Mouse (Mus musculus): Measurements from ENCODE around the gene Zfp239. TPM values are rescaled to one million over a fixed set of nuclear protein-coding genes. Genes with fewer than 3 reads are reported as not detected.
A peak's percentile ranks its signal among the peaks of the same experiment; 100 is the strongest.

Gene Zfp239
- polyA plus RNA-seq, 1 experiment from 2014 or later = 9.0 TPM

DNA sequence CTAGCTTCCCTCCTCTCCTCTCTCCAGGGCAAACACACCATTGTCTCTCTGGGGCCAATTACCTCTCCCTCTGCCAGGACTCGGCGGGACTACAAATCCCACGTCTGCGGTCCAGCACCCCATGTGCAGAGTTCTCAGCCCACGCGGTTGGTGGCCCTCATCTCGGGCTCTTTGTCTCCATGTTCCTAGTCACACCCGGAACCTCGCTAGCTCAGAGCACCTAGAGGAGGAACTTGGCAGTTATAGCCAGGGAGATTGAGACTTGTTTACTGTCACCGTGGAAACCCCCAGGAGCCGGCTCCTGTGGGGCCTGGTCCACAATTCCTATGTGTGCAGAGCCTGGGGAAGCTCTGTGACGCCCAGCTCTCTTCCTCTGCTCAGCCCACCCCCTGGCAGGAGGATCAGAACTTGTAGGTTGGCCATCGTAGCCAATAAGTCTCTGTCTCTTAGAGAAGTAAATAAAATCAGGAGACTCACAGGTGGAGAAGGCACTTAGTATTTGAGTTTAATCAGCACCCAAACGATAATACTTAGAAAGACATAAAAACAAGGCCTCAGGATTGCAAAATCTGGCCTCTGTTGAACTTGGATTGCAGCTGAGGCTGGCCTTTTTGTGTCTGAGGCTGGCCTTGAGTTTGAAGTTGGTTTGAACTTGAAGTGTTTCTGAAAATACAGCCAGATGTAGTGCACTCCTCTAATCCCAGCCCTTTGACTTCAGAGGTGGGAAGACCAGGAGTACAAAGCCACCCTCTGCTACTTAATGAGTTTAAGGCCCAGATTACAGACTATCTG, 29.7 kb downstream of the Zfp239 start:
- Histone ChIP-seq H3K9me3 (replicated peaks; ENCODE audit: low read length) (no peaks in the 10 kb centered on the region), H3K36me3 (ENCODE audit: insufficient read depth, low read length) (no peaks in the 10 kb centered on the region), H3K27ac (no peak overlapping the region), H3K27me3 (ENCODE audit: insufficient read depth, low read length) (no peaks in the 10 kb centered on the region), H3K4me3 (replicated peaks; ENCODE audit: low read depth, low read length) (no peak overlapping the region), H3K4me2 (ENCODE audit: low read length) (no peak overlapping the region), H3K9ac (ENCODE audit: low read depth, low read length) (no peak overlapping the region), H3K4me1 (replicated peaks; ENCODE audit: insufficient read depth, low read length) (no peaks in the 10 kb centered on the region)
- TF ChIP-seq CTCF (IDR thresholded peaks at IDR 0.05; ENCODE audit: low read depth) = no peak
- ATAC-seq (replicated peaks; ENCODE audit: low FRiP score, low read depth) = no peak
- 64% methylated on average over 14 of the region's 14 CpGs for WGBS
- DNase-seq (ENCODE audit: low spot score) = no peak

GRCm38 (mm10) chr6:117892386-117892785, 30.5 kb downstream of the Zfp239 start:
- Histone ChIP-seq H3K4me3 (replicated peaks; ENCODE audit: low read depth, low read length) (no peak overlapping the region), H3K36me3 (ENCODE audit: insufficient read depth, low read length) (no peaks in the 10 kb centered on the region), H3K9ac (ENCODE audit: low read depth, low read length) (no peak overlapping the region), H3K27ac (no peak overlapping the region), H3K4me2 (ENCODE audit: low read length) (no peak overlapping the region), H3K27me3 (ENCODE audit: insufficient read depth, low read length) (no peaks in the 10 kb centered on the region), H3K9me3 (replicated peaks; ENCODE audit: low read length) (no peaks in the 10 kb centered on the region), H3K4me1 (replicated peaks; ENCODE audit: insufficient read depth, low read length) (no peaks in the 10 kb centered on the region)
- ATAC-seq (replicated peaks; ENCODE audit: low FRiP score, low read depth) = no peak
- no peak for DNase-seq (ENCODE audit: low spot score)
- 70% methylated on average over 3 of the region's 3 CpGs for WGBS
- TF ChIP-seq CTCF (IDR thresholded peaks at IDR 0.05; ENCODE audit: low read depth) = no peak

GRCm38 (mm10) chr6:117893435-117893834, 31.5 kb downstream of the Zfp239 start:
- Histone ChIP-seq H3K4me2 (ENCODE audit: low read length) (no peak overlapping the region), H3K9me3 (replicated peaks; ENCODE audit: low read length) (no peaks in the 10 kb centered on the region), H3K27me3 (ENCODE audit: insufficient read depth, low read length) (no peaks in the 10 kb centered on the region), H3K9ac (ENCODE audit: low read depth, low read length) (no peak overlapping the region), H3K36me3 (ENCODE audit: insufficient read depth, low read length) (no peaks in the 10 kb centered on the region), H3K27ac (no peak overlapping the region), H3K4me3 (replicated peaks; ENCODE audit: low read depth, low read length) (no peak overlapping the region), H3K4me1 (replicated peaks; ENCODE audit: insufficient read depth, low read length) (no peaks in the 10 kb centered on the region)
- 80% methylated on average over 2 of the region's 2 CpGs for WGBS
- ATAC-seq (replicated peaks; ENCODE audit: low FRiP score, low read depth) (no peak), DNase-seq (ENCODE audit: low spot score) (no peak)
- TF ChIP-seq CTCF (IDR thresholded peaks at IDR 0.05; ENCODE audit: low read depth) = no peak

DNA sequence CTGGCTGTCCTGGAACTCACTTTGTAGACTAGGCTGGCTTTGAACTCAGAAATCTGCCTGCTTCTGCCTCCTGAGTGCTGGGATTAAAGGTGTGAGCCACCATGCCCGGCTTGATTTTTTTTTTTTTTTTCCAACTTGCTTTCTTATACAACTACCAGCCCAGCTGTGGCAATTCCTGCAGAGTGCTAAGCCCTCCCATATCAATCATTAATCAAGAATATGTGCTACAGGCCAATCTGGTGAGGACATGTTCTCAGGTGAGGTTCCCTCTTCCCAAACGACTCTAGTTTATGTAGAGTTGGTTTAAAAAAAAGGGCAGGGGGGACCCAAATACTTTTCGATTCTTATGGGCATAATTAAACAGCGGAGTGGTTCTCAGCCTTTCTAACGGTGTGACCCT, 35.9 kb downstream of the Zfp239 start:
- ATAC-seq (replicated peaks; ENCODE audit: low FRiP score, low read depth) = no peak
- H3K27ac ChIP-seq = no peak overlapping the region

GRCm38 (mm10) chr6:117900126-117901080, 38.5 kb downstream of the Zfp239 start, which contains the start of gene Hnrnpf:
Hnrnpf (plus strand) TSS chr6:117900324.
- ATAC-seq (replicated peaks; ENCODE audit: low FRiP score, low read depth) (no peak), DNase-seq (ENCODE audit: low spot score) (no peak)
- Histone ChIP-seq H3K27ac (peak within 1 kb of the TSS; percentile 15; the same call in 1 of the 2 replicates), H3K36me3 (ENCODE audit: insufficient read depth, low read length) (no peaks in the 10 kb centered on the region), H3K9ac (ENCODE audit: low read depth, low read length) (no peak within 1 kb of the TSS), H3K4me1 (replicated peaks; ENCODE audit: insufficient read depth, low read length) (peaks cover 8% of the 10 kb centered on the region; the same call in 1 of the 2 replicates), H3K27me3 (ENCODE audit: insufficient read depth, low read length) (no peaks in the 10 kb centered on the region), H3K4me2 (ENCODE audit: low read length) (no peak within 1 kb of the TSS), H3K9me3 (replicated peaks; ENCODE audit: low read length) (no peaks in the 10 kb centered on the region), H3K4me3 (replicated peaks; ENCODE audit: low read depth, low read length) (no peak within 1 kb of the TSS)
- TF ChIP-seq CTCF (IDR thresholded peaks at IDR 0.05; ENCODE audit: low read depth) = no peak
- 67% methylated on average over 17 of the region's 17 CpGs for WGBS

More for the DNA sequence above, 35.9 kb downstream of the Zfp239 start:
- no peak overlapping the region for H3K9ac ChIP-seq (ENCODE audit: low read depth, low read length)
- DNase-seq (ENCODE audit: low spot score) = no peak
- H3K4me2 ChIP-seq (ENCODE audit: low read length) = no peak overlapping the region
- TF ChIP-seq CTCF (IDR thresholded peaks at IDR 0.05; ENCODE audit: low read depth) = no peak
- no peak overlapping the region for H3K4me3 ChIP-seq (replicated peaks; ENCODE audit: low read depth, low read length)
- H3K27me3 ChIP-seq (ENCODE audit: insufficient read depth, low read length) = no peaks in the 10 kb centered on the region
- H3K4me1 ChIP-seq (replicated peaks; ENCODE audit: insufficient read depth, low read length) = peaks cover 8% of the 10 kb centered on the region; the same call in 1 of the 2 replicates
- no peaks in the 10 kb centered on the region for H3K9me3 ChIP-seq (replicated peaks; ENCODE audit: low read length)
- no peaks in the 10 kb centered on the region for H3K36me3 ChIP-seq (ENCODE audit: insufficient read depth, low read length)
- WGBS = 69% methylated on average over 5 of the region's 5 CpGs
